Mouse (Mus musculus) C2C12 (cell line): ENCODE measurements around the gene Cul4b.

ENCODE experiments used
- CEBPB ChIP-seq: IDR thresholded peaks from one replicate; pipeline ENCODE4 v1.6.1; 2011; ENCODE audit warnings: low read depth, mild to moderate bottlenecking, control low read depth, moderate library complexity
- CTCF ChIP-seq: IDR thresholded peaks from one replicate; pipeline ENCODE4 v1.5.1; 2011; ENCODE audit not compliant: control insufficient read depth, insufficient read depth, insufficient read length
- MAX ChIP-seq: IDR thresholded peaks from one replicate; pipeline ENCODE4 v1.6.1; 2011; ENCODE audit warnings: mild to moderate bottlenecking, control low read depth
- MYOG ChIP-seq: IDR thresholded peaks from one replicate; pipeline ENCODE4 v1.6.1; 2011; ENCODE audit not compliant: control insufficient read depth, insufficient read length; ENCODE audit errors: extremely low read depth
- USF1 ChIP-seq: IDR thresholded peaks from one replicate; pipeline ENCODE4 v1.6.1; 2011; ENCODE audit warnings: low read depth, mild to moderate bottlenecking, control low read depth, moderate library complexity

- TF ChIP-seq MAX: no peak
- no peak for TF ChIP-seq USF1
- TF ChIP-seq CTCF: no peak
- no peak for TF ChIP-seq MYOG
- TF ChIP-seq CEBPB: no peak
These were observed 25.0 kb upstream of the Cul4b start for GRCm38 (mm10) chrX:38600995-38601369.
